Mouse (Mus musculus) liver, embryonic 11.5 days (tissue): ENCODE results near the gene Celsr3. TPM values are rescaled to one million over a fixed set of nuclear protein-coding genes. Genes with fewer than 3 reads are reported as not detected.

Experiments used
- ATAC-seq: fragments of 200-750 bp; cut with Nextera tagmentation; replicated peaks from 2 replicates; pipeline ENCODE4 v1.8.0; 2017; ENCODE audit warnings: moderate number of reproducible peaks, mild to moderate bottlenecking, moderate TSS enrichment, moderate library complexity; ENCODE audit not compliant: low FRiP score
- DNase-seq: peaks from one replicate; pipeline ENCODE4 v3.0.0-alpha.2; 2017; ENCODE audit warnings: low spot score
- H3K27ac ChIP-seq: fragments of 300-500 bp; sonication (generic); 2 replicates; pipeline ENCODE4 v1.5.1; 2014; ENCODE audit warnings: mild to moderate bottlenecking, low read depth, low read length, control low read depth
- H3K27me3 ChIP-seq: fragments of 300-500 bp; sonication (generic); replicated peaks from 2 replicates; pipeline ENCODE4 v1.6.1; 2014; ENCODE audit warnings: low read length, mixed read lengths; ENCODE audit not compliant: control insufficient read depth, insufficient read depth
- H3K36me3 ChIP-seq: fragments of 300-500 bp; sonication (generic); 2 replicates; pipeline ENCODE4 v1.6.1; 2014; ENCODE audit warnings: mild to moderate bottlenecking, low read length, moderate library complexity, mixed read lengths; ENCODE audit not compliant: control insufficient read depth, insufficient read depth
- H3K4me1 ChIP-seq: fragments of 300-500 bp; sonication (generic); replicated peaks from 2 replicates; pipeline ENCODE4 v1.6.1; 2014; ENCODE audit warnings: low read length, mixed read lengths; ENCODE audit not compliant: control insufficient read depth, insufficient read depth
- H3K4me2 ChIP-seq: fragments of 300-500 bp; sonication (generic); 2 replicates; pipeline ENCODE4 v1.6.1; 2014; ENCODE audit warnings: mild to moderate bottlenecking, control low read depth, moderate library complexity
- H3K4me3 ChIP-seq: fragments of 300-500 bp; sonication (generic); 2 replicates; pipeline ENCODE4 v1.5.1; 2014; ENCODE audit warnings: low read depth, low read length, control low read depth
- H3K9ac ChIP-seq: fragments of 300-500 bp; sonication (generic); 2 replicates; pipeline ENCODE4 v1.6.1; 2014; ENCODE audit warnings: low read depth, low read length, control low read depth
- H3K9me3 ChIP-seq: fragments of 300-500 bp; sonication (generic); 2 replicates; pipeline ENCODE4 v1.6.1; 2016; ENCODE audit warnings: low read length, inconsistent platforms, mixed read lengths; ENCODE audit not compliant: control insufficient read depth
- WGBS: fragments of 180-500 bp; shearing (Covaris S2); extraction: QIAGEN DNeasy Blood & Tissue Kit; methylation state at CpG from one replicate; pipeline ENCODE4 v1.1.7; 2014; 5-methylcytosine and 5-hydroxymethylcytosine counted together
- polyA plus RNA-seq: library from polyadenylated mRNA; unstranded; fragments of >200 nt; fragmentation: Nextera tagmentation; extraction: Ambion mirVana; gene quantifications from 2 replicates; pipeline ENCODE4 v1.2.1, GENCODE M21; 2014

Celsr3 gene
- polyA plus RNA-seq, 1 experiment from 2014 or later, result 0.22 TPM

GRCm38 (mm10) chr9:108810516-108810915 is 15.6 kb upstream of the Celsr3 start:
- peaks cover 35% of the 10 kb centered on the region for H3K4me1 ChIP-seq
- peaks cover 27% of the 10 kb centered on the region for H3K36me3 ChIP-seq
- no peak for ATAC-seq
- no peak overlapping the region for H3K4me2 ChIP-seq
- no peak overlapping the region for H3K9ac ChIP-seq
- no peak overlapping the region for H3K4me3 ChIP-seq
- DNase-seq, result no peak
- H3K27ac ChIP-seq, result no peak overlapping the region
- WGBS, result 79% methylated on average over 5 of the region's 5 CpGs
- H3K27me3 ChIP-seq, result no peaks in the 10 kb centered on the region
- no peaks in the 10 kb centered on the region for H3K9me3 ChIP-seq

DNA sequence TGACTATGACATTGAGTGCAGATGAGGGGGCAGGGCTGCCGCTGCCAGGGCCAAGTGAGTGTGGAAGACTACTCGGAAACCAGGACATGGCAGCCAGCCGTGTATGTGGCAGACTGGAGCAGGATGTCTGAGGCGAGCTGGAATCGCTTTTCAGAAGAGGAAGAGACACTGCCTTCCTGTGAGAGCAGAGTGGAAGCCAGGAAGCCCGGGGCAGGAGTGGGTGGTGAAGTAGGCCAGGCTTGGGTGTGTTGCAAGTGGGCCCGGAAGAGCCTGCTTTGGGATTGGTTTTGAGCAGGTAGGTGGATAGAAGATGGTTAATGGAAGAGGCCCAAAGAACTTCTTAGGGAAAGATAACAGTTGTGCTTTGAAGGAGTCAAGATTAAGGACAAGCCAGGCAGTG is 10.6 kb upstream of the Celsr3 start:
- Histone ChIP-seq H3K4me2 (no peak overlapping the region), H3K36me3 (peaks cover 22% of the 10 kb centered on the region), H3K9ac (no peak overlapping the region), H3K4me1 (no peaks in the 10 kb centered on the region), H3K9me3 (no peaks in the 10 kb centered on the region), H3K4me3 (no peak overlapping the region), H3K27ac (no peak overlapping the region), H3K27me3 (no peaks in the 10 kb centered on the region)
- 82% methylated on average over 7 of the region's 7 CpGs for WGBS
- ATAC-seq, result no peak
- DNase-seq, result no peak

GRCm38 (mm10) chr9:108819495-108819894 is 6.6 kb upstream of the Celsr3 start:
- Histone ChIP-seq H3K9me3 (no peaks in the 10 kb centered on the region), H3K4me2 (no peak overlapping the region), H3K4me1 (no peaks in the 10 kb centered on the region), H3K27ac (no peak overlapping the region), H3K4me3 (no peak overlapping the region), H3K36me3 (peaks cover 11% of the 10 kb centered on the region), H3K9ac (no peak overlapping the region), H3K27me3 (peaks cover 22% of the 10 kb centered on the region)
- WGBS, result 50% methylated on average over 3 of the region's 3 CpGs
- ATAC-seq, result no peak
- DNase-seq, result no peak

DNA sequence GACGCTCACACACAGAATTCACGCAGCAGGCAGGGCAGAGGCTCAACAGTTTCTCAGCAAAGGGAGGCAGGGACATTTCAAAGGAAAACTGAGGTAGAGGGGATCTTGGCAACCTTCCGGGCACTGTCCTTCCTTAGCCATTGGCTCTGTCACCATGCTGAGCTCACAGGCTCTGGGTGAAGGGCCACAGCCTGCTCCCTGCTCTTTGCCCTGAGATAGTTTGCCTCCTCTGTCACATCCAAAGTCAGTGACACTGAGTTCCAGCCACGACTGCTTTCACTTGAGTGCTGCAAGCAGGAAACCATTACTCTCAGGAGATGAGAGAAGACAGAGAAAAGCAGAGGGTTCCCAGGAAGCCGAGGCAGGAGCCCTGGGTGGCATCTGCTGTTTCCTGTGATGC is 6.0 kb upstream of the Celsr3 start:
- Histone ChIP-seq H3K36me3 (peaks cover 6% of the 10 kb centered on the region), H3K27me3 (peaks cover 27% of the 10 kb centered on the region), H3K9ac (no peak overlapping the region), H3K27ac (no peak overlapping the region), H3K4me2 (no peak overlapping the region), H3K4me1 (0 out of 2 replicates have a peak, but pooled peaks cover 2% of the 10 kb centered on the region), H3K4me3 (no peak overlapping the region), H3K9me3 (no peaks in the 10 kb centered on the region)
- ATAC-seq, result no peak
- DNase-seq, result no peak
- WGBS, result 53% methylated on average over 5 of the region's 5 CpGs

GRCm38 (mm10) chr9:108824144-108824685 is 1.9 kb upstream of the Celsr3 start:
- Histone ChIP-seq H3K36me3 (no peaks in the 10 kb centered on the region), H3K9ac (no peak overlapping the region), H3K4me1 (peaks cover 14% of the 10 kb centered on the region), H3K27ac (no peak overlapping the region), H3K9me3 (no peaks in the 10 kb centered on the region), H3K4me3 (0 out of 2 replicates have a peak overlapping the region, but pooled peaks have one; percentile 4), H3K4me2 (no peak overlapping the region), H3K27me3 (peaks cover 68% of the 10 kb centered on the region)
- no peak for ATAC-seq
- DNase-seq, result no peak
- WGBS, result 9% methylated on average over 25 of the region's 25 CpGs

DNA sequence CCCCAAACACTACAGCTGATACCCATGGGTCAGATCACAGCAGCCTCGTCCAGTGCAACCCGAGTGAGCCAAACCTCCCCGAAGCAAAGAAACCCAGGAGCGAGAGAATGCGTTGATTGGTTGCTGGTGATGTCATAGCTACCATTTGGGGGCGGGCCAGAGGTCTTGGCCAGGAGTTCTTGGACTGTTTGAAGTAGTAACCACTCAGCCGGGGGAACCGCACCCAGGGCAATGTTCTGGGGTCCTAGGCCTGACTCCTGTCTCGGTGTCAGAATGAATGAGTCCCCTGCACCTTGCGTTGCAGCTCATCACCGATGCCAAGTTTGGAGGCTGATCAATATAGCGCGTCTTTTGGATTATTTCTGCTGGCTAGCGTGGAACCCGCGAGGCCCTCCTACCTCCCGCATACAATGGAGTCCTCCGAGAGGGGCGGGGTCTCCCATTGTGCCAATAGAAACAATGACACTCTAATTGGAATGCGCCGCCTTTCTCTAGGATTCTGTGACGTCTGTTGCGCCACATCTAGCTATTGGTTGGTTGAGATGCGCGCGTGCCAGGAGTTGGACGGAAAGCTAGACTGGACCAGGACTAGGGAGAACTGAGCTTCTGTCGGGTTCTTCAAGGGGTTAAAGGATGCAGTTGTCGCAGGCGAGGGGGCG is 1.2 kb upstream of the Celsr3 start:
- Histone ChIP-seq H3K36me3 (no peaks in the 10 kb centered on the region), H3K27ac (no peak overlapping the region), H3K4me1 (peaks cover 14% of the 10 kb centered on the region), H3K27me3 (peaks cover 74% of the 10 kb centered on the region), H3K9ac (no peak overlapping the region), H3K9me3 (no peaks in the 10 kb centered on the region), H3K4me3 (0 out of 2 replicates have a peak overlapping the region, but pooled peaks have one; percentile 4), H3K4me2 (no peak overlapping the region)
- DNase-seq (no peak), ATAC-seq (no peak)
- 3% methylated on average over 31 of the region's 31 CpGs for WGBS

DNA sequence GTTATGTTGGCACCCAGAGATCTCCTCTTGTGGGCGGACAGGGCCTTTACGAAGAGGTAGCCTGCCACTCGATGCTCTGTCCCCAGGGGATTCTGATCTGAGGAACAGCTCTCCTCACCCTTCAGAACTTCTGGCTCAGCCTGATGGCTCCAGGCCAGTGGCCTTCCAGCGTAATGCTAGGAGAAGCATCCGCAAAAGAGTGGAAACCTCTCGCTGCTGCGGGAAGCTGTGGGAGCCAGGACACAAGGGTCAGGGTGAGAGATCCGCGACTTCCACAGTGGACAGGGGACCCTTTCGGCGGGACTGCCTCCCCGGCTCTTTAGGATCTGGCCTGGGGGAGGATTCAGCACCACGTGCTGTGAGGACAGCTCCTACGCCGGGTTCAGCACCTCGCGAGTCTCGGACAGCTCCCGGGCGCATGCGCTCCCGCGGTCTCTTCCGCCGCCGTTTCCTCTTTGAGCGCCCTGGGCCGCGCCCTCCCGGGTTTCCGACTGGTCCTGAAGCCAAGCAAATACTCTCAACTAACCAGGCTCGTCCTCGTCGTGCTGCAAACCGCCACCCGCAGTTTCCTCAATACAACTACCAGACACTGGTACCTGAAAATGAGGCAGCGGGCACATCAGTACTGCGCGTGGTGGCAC is 700 bp downstream of the Celsr3 start:
- ATAC-seq (peak; percentile 59; the same call in 1 of the 2 replicates), DNase-seq (peak; percentile 87)
- H3K9ac ChIP-seq, result no peak overlapping the region
- H3K27ac ChIP-seq, result no peak overlapping the region
- peak overlapping the region; percentile 67 for H3K4me2 ChIP-seq
- H3K4me1 ChIP-seq, result peaks cover 20% of the 10 kb centered on the region
- peaks cover 88% of the 10 kb centered on the region for H3K27me3 ChIP-seq
- H3K36me3 ChIP-seq, result no peaks in the 10 kb centered on the region
- no peaks in the 10 kb centered on the region for H3K9me3 ChIP-seq
- 3% methylated on average over 39 of the region's 39 CpGs for WGBS
- H3K4me3 ChIP-seq, result peak overlapping the region; percentile 48

- H3K4me3 ChIP-seq, result peak overlapping the region; percentile 48
- H3K9ac ChIP-seq, result no peak overlapping the region
- WGBS, result 9% methylated on average over 34 of the region's 34 CpGs
- no peaks in the 10 kb centered on the region for H3K36me3 ChIP-seq
- peaks cover 23% of the 10 kb centered on the region for H3K4me1 ChIP-seq
- peak overlapping the region; percentile 67 for H3K4me2 ChIP-seq
- H3K9me3 ChIP-seq, result no peaks in the 10 kb centered on the region
- peaks cover 92% of the 10 kb centered on the region for H3K27me3 ChIP-seq
- DNase-seq (no peak), ATAC-seq (no peak)
- H3K27ac ChIP-seq, result no peak overlapping the region
These were observed 1.3 kb downstream of the Celsr3 start for GRCm38 (mm10) chr9:108827454-108827853.
